Mouse (Mus musculus): Measurements from ENCODE around the gene Cypt3. TPM values are rescaled to one million over a fixed set of nuclear protein-coding genes. Genes with fewer than 3 reads are reported as not detected.

Cypt3 gene
- polyA plus RNA-seq (2015; fragmentation: Nextera tagmentation; extraction: Ambion mirVana), result not detected in 2 replicates

GRCm38 (mm10) chrX:153558293-153558692 is at the start of gene Cypt3:
Cypt3 (plus strand) TSS chrX:153558593.
- Histone ChIP-seq H3K9me3 (no peaks in the 10 kb centered on the region), H3K27me3 (no peaks in the 10 kb centered on the region), H3K9ac (no peak within 1 kb of the TSS), H3K36me3 (no peaks in the 10 kb centered on the region), H3K27ac (no peak within 1 kb of the TSS), H3K4me3 (no peak within 1 kb of the TSS), H3K4me2 (no peak within 1 kb of the TSS), H3K4me1 (replicated peaks) (no peaks in the 10 kb centered on the region)
- no peak for ATAC-seq (ENCODE audit: low FRiP score)
- WGBS, result 69% methylated on average over 7 of the region's 7 CpGs

DNA sequence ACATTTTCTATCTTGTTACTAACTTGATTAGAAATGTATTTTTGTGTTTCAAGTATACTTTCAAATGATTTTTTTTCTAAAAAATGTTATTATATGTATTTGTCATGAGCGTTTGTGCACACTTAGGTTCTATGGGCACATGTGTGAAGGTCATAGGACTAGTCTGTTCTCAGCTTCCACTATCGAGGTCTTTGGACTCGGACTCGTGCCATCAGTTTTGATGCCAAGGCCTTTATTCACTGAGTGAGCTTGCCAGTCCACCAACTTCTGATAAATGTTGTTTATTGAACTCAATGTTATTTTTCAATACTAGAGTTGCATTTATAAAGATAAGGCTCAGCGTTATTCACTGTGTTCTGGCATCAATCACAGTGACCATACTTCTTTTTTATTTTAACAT is 42.9 kb upstream of the Cypt3 start:
- Histone ChIP-seq H3K4me2 (no peak overlapping the region), H3K27me3 (no peaks in the 10 kb centered on the region), H3K9me3 (no peaks in the 10 kb centered on the region), H3K27ac (no peak overlapping the region), H3K4me1 (replicated peaks) (no peaks in the 10 kb centered on the region), H3K36me3 (no peaks in the 10 kb centered on the region), H3K4me3 (no peak overlapping the region), H3K9ac (no peak overlapping the region)
- WGBS, result 89% methylated on average over 5 of the region's 5 CpGs
- ATAC-seq (ENCODE audit: low FRiP score), result no peak

GRCm38 (mm10) chrX:153528399-153528798 is 30.0 kb upstream of the Cypt3 start:
- H3K4me1 ChIP-seq (replicated peaks), result no peaks in the 10 kb centered on the region
- H3K27me3 ChIP-seq, result no peaks in the 10 kb centered on the region
- no peak overlapping the region for H3K4me2 ChIP-seq
- ATAC-seq (ENCODE audit: low FRiP score), result no peak
- H3K9ac ChIP-seq, result no peak overlapping the region
- no peak overlapping the region for H3K27ac ChIP-seq
- H3K36me3 ChIP-seq, result no peaks in the 10 kb centered on the region
- no peaks in the 10 kb centered on the region for H3K9me3 ChIP-seq
- no peak overlapping the region for H3K4me3 ChIP-seq
- WGBS, result 14% methylated on average over 2 of the region's 2 CpGs

DNA sequence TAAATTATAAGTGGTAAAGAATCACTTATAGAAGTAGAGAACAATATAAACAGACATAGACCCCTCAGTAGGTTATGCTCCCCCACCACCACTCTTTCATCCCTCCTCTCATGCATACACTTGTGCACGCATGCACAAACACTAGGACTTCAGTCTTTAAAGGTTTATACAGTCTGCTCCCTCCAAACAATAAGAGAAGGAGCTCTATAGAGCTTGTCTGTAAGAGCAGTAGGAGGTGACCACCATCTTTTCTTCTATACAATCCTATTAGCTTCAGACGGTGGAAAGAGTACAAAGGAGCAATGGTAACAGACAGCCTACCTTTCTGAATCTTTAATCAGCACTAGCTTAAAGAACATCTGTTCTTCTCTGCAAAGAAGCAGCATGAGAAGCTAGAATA is 1.8 kb upstream of the Cypt3 start:
- no peaks in the 10 kb centered on the region for H3K9me3 ChIP-seq
- ATAC-seq (ENCODE audit: low FRiP score), result no peak
- H3K4me2 ChIP-seq, result no peak overlapping the region
- H3K4me1 ChIP-seq (replicated peaks), result no peaks in the 10 kb centered on the region
- WGBS, result 27% methylated on average over 2 of the region's 2 CpGs
- H3K4me3 ChIP-seq, result no peak overlapping the region
- no peak overlapping the region for H3K9ac ChIP-seq
- no peaks in the 10 kb centered on the region for H3K36me3 ChIP-seq
- H3K27me3 ChIP-seq, result no peaks in the 10 kb centered on the region
- no peak overlapping the region for H3K27ac ChIP-seq

- Histone ChIP-seq H3K27me3 (no peaks in the 10 kb centered on the region), H3K36me3 (no peaks in the 10 kb centered on the region), H3K9me3 (no peaks in the 10 kb centered on the region), H3K9ac (no peak overlapping the region), H3K27ac (no peak overlapping the region), H3K4me1 (replicated peaks) (no peaks in the 10 kb centered on the region), H3K4me2 (no peak overlapping the region), H3K4me3 (no peak overlapping the region)
- WGBS, result 87% methylated on average over 1 of the region's 1 CpGs
- no peak for ATAC-seq (ENCODE audit: low FRiP score)
These were observed 6.3 kb downstream of the Cypt3 start for GRCm38 (mm10) chrX:153564650-153565049.

DNA sequence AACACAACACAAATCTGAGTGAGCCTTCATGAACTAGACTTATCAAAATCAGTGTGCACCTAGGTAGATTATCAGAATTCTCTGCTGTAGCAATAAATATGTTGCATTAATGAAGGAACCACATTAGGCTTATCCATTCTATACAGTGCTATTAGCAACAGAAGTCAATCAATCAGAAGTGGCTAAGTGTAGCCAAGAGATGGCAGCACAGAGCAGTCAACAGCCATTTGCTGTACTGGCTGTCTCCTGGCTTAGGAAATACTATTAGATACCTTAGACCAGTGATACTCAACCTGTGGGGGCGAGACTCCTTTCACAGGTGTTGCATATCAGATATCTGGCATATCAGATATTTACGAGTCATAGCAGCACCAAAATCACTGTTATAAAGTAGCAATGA is 41.2 kb downstream of the Cypt3 start:
- Histone ChIP-seq H3K4me2 (no peak overlapping the region), H3K27ac (no peak overlapping the region), H3K36me3 (no peaks in the 10 kb centered on the region), H3K4me3 (no peak overlapping the region), H3K4me1 (replicated peaks) (no peaks in the 10 kb centered on the region), H3K9me3 (no peaks in the 10 kb centered on the region), H3K27me3 (no peaks in the 10 kb centered on the region), H3K9ac (no peak overlapping the region)
- ATAC-seq (ENCODE audit: low FRiP score), result no peak
- WGBS, result 77% methylated on average over 2 of the region's 2 CpGs

Other genes starting within 250 kb of the Cypt3 start
- gene Ubqln2, start 60.4 kb upstream of the Cypt3 start, polyA plus RNA-seq (2015; fragmentation: Nextera tagmentation; extraction: Ambion mirVana), result 46.6 and 48.2 TPM in 2 replicates
- 3.3 and 3.6 TPM in 2 replicates for gene Kctd12b, start 137.8 kb downstream of the Cypt3 start, polyA plus RNA-seq (2015; fragmentation: Nextera tagmentation; extraction: Ambion mirVana)
- 120 and 125 TPM in 2 replicates for gene Nbdy, start 165.0 kb downstream of the Cypt3 start, polyA plus RNA-seq (2015; fragmentation: Nextera tagmentation; extraction: Ambion mirVana)